Mouse (Mus musculus): ENCODE results near the gene Slc4a5.

The Slc4a5 gene

DNA sequence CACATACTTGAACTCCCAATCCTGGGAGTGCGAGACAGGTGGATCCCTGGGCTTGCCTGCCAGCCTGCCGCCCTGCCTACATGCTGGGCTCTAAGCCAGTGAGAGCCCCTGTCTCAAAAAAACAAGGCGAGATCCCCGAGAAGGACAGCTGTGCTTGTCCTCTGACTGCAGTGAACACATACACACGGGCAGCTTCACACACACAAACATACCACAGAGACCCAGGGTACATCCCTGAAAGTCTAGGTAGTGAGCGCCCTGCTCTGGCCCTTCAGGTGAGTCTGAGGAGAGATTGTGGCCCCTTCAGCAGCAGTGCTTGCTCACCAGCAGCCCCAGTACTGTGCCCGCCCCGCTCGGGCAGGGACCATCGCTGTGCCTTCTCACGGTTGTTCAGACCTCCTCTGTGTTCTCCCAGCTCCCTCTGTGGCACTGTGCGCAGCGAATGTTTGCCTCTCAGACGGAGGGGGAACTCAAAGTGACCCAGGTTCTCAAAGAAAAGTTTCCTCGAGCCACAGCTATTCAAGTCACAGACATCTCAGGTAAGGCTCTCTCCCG, 131.3 kb downstream of the Slc4a5 start:
- DNase-seq (ENCODE audit: low read depth, low spot score): no peak

DNA sequence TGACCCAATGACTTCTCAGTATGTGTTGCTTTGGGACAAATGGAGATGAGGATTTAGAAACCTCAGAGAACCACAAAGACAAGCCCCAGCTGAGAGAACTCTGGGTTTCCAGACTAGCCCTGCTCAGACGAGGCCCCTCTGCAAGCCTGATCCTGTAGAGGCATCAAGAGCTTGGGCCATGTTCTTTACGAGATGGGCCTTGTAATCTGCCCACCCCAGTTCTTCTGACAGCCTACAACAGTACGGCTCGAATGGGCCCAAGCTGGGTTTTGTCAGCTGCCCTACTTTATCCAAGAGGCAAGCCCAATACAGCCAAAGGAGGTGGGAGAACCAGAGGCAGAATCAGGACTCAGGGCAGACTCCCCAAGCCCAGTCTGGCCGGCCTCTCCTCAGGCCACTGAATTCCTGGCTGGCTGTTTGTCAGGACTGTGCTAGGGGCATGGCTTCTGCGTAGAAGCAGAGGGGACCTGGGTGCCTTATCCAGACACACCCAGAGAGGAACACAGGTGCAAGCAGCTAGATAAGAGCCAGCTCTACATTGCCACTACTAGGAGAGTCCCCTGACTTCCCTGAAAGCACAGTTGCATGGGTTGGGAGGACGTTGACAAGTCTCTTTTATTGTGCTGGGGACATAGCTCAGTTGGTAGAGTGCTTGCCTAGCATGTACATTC, 132.0 kb downstream of the Slc4a5 start:
- DNase-seq (ENCODE audit: low read depth, low spot score): no peak

DNA sequence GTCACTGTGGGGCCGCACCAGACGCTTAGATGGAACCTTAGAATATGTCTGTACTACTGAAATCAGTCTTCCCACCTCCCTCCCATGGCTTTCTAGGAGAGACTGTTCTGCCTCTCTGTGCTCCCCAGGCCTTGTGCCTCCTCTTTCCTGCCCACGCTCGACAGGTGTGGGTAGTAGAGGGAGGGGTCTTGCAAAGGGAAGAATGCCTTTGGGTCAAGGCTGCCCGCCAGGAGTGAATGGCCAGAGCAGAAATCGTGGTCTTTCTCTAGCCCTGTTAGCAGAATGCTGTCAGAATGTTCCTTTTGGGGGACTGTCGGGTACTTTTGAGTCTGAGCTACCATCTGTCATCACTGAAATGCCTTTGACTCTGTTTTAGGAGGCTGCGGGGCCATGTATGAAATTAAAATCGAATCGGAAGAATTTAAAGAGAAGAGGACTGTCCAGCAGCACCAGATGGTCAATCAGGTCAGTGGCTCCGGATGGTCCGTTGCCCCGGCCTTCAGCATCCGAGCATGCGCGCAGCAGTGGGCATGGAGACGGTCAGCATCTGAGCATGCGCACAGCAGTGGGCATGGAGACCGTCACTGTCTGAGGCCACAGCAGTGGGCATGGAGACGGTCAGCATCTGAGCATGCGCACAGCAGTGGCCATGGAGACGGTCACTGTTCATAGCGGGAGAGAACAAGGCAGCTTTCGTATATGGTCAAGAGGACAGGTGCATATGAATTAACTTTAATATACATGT, 133.2 kb downstream of the Slc4a5 start:
- DNase-seq (ENCODE audit: low read depth, low spot score): peak; percentile 18
